Mouse (Mus musculus) B cell, adult 2 months (primary cell): ENCODE measurements around the gene Nav1.

ENCODE experiments used
- DNase-seq, 2 experiments: peaks; one replicate each; pipeline ENCODE4 v3.0.0; 2022

The Nav1 gene

DNA sequence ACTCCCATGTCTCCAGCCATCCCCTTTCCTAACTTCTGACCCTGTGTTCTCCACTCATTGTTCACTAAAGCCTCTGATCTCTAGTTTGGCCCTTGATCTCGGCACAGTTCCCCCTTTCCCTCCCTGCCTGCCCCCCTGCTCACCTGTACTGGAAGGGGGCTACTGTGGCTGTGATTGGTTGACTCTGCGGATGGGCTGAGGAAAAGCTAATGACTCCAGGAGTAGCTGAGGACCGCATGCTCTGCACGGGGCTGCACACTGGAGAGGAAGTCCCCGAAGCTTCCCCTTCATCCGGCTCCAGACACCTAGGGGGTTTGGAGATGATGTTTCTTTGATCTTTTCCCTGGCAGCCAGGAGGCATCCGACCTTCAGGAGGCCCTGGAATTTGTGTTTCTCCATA lies at the start of gene Nav1:
Gene Nav1 (minus strand): TSS at position 277 of the 400 bp plus-strand sequence.
- DNase-seq = no peak

GRCm38 (mm10) chr1:135653909-135654308 lies 46.8 kb upstream of the Nav1 start:
- DNase-seq = no peak

DNA sequence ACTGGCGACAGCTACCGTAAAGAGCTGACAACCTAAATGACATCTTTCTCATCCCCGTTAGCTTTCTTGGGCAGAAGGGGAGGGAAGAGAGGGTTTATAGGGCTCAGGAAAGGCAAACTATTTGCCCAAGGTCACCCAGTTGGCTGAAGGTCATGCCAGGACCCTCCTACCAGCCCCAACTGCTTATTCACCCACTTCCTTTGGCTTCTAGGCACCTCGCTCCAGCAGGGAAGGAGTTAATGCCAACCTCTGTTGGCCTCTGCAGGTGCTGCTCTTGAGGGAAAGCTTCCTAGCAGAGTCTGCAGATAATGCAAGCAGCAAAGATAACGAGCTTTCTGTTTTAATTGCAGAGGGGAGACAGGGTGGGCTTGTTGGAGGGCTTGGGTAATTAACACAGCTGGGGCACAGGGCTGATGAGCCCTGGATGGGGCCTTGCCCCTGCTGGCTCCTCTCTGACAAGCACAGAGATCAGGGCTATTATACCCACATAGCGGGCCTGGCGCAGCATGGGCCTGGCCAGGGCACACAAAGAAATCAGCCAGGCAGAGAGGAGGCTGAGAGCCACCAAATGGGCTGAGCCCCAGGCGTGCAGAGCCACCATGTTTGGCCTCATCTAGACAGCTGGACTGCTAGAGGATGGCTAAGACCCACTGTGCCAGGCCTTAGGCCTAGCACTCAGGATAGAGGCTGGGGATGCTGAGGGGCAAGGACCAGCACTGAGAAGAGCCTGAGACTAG lies 38.5 kb upstream of the Nav1 start:
- DNase-seq = no peak

- DNase-seq = no peak
Measured at GRCm38 (mm10) chr1:135644110-135644509, 37.0 kb upstream of the Nav1 start.

- no peak for DNase-seq
Measured at GRCm38 (mm10) chr1:135643691-135644090, 36.6 kb upstream of the Nav1 start.

DNA sequence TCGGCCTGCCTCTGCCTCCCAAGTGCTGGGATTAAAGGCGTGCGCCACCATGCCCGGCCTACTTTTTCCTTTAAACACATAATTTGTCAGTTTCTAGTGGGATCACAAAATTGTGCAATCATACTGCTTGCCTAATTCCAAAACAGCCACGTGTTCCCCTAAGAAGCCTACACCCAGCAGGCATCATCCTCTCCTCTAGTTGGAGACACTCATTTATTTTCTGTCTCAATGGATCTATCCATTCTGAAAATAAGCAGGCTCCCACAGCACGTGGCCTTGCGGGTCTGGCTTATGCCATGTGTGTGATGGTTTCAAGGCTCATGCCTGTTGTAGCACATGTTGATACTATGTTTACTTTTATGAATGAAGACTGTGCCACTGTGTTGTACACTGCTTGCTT lies 32.8 kb upstream of the Nav1 start:
- no peak for DNase-seq

GRCm38 (mm10) chr1:135639093-135639492 lies 32.0 kb upstream of the Nav1 start:
- DNase-seq = no peak

DNA sequence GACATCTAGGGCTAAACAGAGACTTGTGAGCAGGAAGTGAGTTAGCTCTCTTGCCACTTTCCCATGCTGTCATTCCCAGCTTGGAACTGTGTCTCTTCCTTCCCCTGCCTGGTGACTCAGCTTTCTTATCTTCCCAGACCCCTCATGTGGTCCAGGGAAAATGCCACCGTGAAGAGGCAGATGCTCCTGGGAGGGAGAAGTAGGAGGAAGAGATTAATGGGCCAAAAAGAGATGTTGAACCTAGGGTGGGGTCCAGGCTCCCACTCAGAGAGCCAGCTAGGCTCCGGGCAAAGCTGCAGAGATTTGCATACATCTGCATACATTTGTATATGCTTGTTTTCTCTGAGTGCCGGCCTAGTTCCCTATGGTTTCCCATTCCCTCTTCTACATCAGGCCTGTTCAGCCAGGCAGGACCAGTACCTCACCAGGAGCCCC lies 30.5 kb upstream of the Nav1 start:
- DNase-seq = no peak

DNA sequence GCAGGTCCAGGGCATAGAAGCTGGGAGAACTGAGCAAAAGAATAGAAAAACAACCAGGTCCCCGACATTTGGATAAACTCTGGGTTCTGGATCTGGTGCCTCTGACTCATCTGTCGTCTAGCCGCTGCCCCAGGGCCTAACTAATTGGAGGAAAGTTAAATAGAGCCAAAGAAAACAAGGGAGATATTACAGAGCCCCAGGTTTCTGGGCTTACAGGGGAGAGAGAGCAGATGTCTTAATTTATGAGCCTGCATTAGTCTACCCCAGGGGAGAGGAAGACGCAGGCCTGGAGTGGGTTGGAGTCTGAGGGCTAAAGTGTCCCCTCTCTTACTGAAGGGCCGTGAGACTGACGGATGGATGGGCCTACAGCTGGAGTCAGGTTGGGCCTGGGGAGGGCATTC lies 29.0 kb upstream of the Nav1 start:
- no peak for DNase-seq

DNA sequence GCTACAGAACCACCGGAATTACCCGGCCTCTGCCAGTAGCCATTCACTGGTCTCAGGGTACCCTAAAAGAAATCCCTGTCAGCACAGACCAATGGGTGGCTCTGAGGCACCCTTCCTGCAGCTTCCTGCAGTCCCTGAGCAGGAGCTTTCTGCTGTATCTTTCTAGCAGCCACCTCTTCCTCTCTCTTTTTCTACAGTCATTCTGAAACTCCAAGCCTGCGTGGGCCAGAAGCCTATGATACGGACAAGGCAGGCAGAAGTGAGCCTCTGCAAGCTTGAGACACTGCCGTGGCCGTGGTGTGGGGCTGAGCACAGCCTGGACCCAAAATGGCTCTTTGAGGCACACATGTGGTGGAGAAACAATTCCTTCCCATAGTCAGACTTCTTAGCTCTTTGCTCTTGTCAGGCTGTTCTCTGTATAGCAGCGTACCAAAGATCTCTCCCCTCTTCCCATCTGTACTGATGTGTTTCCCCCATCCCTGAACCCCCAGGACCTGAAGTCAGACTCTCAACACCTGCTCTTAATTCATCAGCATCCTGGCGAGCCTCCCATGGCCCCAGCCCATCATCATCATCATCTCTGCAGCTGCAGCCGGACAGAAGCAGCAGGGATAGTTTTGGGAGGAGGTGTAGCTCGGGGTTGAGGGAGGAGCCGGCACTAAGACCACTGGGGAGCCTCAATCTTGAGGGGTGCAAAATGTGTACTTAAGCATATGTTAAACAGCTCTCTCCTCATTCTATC lies 28.4 kb upstream of the Nav1 start:
- DNase-seq = no peak

DNA sequence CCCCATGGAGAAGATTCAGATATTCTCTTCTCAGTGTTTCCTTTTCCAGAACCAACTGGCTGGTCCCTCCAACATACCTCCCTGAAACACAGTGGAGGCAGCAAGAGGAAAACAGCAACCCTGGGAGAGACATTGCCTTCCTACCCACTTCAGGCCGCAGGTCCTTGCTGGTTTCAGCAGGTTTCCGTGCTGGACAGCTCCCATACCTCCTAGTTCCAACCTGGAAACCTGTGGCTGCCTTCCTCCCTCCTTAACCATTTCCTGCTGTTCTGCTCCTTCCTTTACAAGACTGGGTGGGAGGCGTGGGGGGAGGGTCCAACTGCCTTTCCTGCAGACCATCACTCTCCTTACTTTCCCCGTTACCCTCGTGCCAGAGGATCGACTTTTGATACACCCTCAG lies 27.7 kb upstream of the Nav1 start:
- DNase-seq = no peak

DNA sequence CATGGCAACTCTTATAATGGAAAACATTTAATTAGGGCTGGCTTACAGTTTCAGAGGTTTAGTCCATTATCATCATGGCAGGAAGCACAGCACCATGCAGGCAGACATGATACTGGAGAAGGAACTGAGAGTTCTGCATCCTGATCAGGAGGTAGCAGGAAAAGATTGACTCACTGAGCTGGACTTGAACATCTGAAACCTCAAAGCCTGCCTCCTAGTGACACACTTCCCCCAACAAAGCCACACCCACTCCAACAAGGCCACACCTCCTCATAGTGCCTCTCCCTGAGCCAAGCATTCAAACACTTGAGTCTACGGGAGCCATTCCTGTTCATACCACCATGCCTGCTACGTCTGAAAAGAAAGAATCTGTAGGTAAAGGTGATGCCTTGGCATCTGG lies 26.8 kb upstream of the Nav1 start:
- no peak for DNase-seq

- no peak for DNase-seq
Measured at GRCm38 (mm10) chr1:135633478-135633877, 26.4 kb upstream of the Nav1 start.

DNA sequence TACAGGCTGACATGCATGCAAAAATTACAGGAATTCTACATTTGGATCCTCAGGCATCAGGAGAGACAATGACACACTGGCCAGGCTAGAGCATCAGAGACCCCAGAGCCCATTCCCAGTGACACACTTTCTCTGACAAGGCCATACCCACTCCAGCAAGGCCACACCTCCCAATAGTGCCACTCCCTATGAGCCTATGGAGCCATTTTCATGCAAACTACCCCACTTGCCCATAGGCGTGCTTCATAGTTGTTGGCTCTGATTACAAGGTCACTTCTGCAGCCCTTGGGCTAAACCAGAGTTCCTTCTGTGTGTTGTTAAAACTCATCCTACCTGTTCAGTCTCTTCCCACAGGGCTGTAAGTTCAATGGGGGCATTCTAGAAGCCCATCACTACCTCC lies 25.1 kb upstream of the Nav1 start:
- DNase-seq = no peak

DNA sequence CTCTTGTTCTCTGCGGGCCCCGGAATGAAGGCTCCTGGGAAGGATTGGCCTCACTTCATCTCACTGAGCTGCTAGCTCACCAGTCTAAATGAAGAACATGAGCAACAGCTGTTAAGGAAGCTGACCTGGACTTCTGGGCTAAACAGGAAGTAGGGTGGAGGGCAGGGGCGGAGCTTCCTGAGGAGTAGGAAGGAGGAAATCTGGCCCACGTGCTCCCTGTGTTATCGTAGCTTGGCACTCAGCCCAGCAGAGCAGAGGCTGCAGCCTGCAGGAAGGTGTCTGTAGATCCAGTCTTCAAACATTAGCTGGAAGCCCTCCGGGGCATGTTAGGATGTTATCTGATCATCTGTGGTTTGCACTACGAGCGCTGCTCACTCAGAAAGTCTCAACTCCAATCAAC lies 24.4 kb upstream of the Nav1 start:
- DNase-seq = peak; percentile 22 to 34

- DNase-seq = no peak
Measured at GRCm38 (mm10) chr1:135629846-135630245, 22.8 kb upstream of the Nav1 start.

- DNase-seq = no peak
Measured at GRCm38 (mm10) chr1:135626218-135626617, 19.1 kb upstream of the Nav1 start.

DNA sequence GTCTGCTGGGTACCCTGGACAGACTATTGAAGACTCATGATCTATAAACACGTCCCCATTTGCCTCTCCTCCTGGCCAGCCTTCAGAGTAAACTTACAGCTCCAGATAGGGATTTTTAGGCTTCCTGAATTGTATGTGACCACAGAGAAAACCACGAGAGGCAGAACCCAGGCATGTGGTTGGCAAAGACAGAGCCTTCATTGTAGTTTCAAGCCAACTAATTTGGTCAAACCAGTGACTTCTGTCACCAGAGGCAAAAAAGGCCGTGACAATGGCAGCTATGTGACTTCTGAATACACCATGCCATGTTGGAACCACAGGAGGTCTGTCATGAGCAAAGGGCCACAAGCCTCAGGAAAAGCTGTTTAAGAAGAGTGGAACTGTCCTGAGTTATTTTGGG lies 18.6 kb upstream of the Nav1 start:
- DNase-seq = no peak

DNA sequence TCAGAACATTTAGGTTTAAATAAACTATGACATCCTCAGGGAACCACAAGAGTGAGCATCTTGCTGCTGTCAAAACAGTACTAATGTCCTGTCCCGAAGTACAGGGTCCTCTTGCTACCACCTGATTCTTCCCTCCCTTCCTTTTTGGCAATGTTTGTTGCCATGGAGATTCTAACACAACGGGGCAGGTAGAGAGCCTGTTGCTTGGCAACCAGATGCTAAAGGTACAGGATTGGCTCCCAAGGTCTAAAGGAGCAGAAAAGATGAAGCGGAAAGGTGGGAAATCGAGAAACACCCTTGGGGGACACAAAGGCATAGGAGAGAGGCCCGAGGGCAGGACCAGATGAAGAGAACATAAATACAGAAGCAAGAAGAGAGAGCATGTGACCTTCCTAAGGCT lies 17.6 kb upstream of the Nav1 start:
- no peak for DNase-seq

DNA sequence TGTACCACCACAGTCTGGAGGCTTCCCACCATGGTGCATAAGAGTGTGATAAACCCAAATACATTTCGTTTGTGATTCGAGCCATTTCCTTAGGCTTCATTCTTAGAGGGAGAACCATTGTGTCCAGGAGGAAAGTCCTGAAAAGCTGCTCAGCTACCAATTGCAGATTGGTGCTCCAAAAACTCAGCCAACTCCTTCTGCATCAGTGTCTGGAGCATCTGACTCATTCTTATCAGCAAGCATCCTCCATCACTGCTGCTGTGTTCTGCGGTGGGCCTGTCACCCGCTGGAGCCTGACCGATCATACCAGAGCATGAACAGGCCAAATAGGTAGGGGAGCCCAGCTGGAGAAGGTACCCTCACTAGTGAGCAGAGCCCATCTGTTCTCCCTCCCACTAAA lies 16.0 kb upstream of the Nav1 start:
- DNase-seq = no peak

DNA sequence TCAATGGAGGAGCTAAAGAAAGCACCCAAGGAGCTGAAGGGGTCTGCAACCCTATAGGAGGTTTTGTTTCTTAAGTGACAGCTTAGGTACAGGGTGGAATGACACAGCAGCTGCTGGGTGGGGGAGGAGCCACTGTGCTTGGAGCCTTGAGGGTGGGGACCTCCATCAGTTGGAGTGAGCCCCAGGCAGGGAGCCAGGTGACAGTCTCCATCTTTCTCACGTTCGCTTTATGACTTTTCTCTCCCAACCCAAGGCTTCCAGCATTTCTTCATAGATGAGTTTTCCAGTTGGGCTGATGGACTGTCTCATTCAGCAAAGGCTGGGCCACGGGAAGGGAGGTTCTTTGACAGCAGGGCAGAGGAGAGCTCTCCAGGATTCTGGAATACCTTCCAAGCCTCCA lies 14.2 kb upstream of the Nav1 start:
- no peak for DNase-seq

- peak; percentile 7 to 10 for DNase-seq
Measured at GRCm38 (mm10) chr1:135619932-135620391, 12.9 kb upstream of the Nav1 start.

DNA sequence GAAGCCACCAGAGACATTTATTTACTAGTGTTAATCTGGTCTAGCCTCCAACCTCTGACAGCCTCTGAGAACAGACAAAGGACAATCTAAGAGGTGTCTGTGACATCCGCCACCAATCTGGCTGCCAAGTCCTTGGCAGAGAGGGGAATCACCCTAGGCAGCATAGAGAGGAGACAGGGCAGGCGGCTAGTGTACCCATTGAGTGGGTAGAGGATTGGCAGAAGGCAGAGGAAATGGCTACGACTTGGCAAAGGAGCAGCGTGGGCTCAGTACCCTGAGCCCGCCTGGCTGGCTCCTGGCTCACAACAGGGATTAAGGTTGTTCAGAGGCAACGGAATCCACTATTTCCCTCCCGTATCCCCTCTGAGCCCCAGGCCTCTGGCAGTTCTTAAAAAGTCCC lies 12.0 kb upstream of the Nav1 start:
- DNase-seq = no peak

DNA sequence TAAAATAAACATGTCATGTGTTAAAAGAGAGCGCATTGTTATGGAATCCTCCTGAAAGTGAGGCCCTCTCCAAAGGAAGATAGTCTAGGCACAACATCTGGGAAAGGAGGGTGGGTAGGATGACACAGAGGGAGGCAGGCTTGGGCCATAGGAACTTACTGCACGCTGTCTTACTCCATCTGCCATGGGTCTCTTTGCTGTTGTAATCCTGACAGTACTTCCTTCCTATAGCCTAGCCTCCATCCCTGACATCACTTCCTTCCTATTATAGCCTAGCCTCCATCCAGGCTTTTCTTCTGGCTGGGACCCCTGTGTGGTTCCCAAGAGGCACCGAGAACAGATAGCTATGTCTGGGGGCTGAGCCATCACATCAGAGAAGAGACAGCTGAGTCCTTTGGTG lies 10.2 kb upstream of the Nav1 start:
- DNase-seq = no peak
